Mouse (Mus musculus): ENCODE data around the gene 2900026A02Rik. TPM values are rescaled to one million over a fixed set of nuclear protein-coding genes. Genes with fewer than 3 reads are reported as not detected.

2900026A02Rik gene
- total and polyA plus RNA-seq, 3 experiments: not detected

- no peaks in the 10 kb centered on the region for H3K9me3 ChIP-seq (replicated peaks; ENCODE audit: insufficient read depth, low read length)
- H3K27ac ChIP-seq (ENCODE audit: control insufficient read depth, low read depth, low read length): no peak overlapping the region
- H3K27me3 ChIP-seq (ENCODE audit: control insufficient read depth in 1 of 2, insufficient read depth in 2 of 2, low read length in 2 of 2): no peaks in the 10 kb centered on the region
- H3K79me2 ChIP-seq (ENCODE audit: control insufficient read depth, insufficient read depth, low read length, poor library complexity): no peaks in the 10 kb centered on the region
- H3K4me1 ChIP-seq (ENCODE audit: control insufficient read depth in 1 of 2, insufficient read depth in 2 of 2, low read length in 2 of 2): no peaks in the 10 kb centered on the region
- H3K36me3 ChIP-seq (ENCODE audit: control insufficient read depth in 1 of 2, insufficient read depth in 2 of 2, low read length in 2 of 2): no peaks in the 10 kb centered on the region
- H3K4me3 ChIP-seq (ENCODE audit: control insufficient read depth in 1 of 2, insufficient read depth in 1 of 2, low read depth in 2 of 2, low read length in 2 of 2): no peak overlapping the region
- no peak overlapping the region for H3K9ac ChIP-seq (ENCODE audit: control insufficient read depth, low read depth, low read length, poor library complexity, severe bottlenecking)
- TF ChIP-seq ZNF384 (IDR thresholded peaks at IDR 0.05; ENCODE audit: low read depth, low read length) (no peak), POLR2AphosphoS5 (IDR thresholded peaks at IDR 0.05; ENCODE audit: borderline replicate concordance, low read depth, low read length) (no peak), GABPA (IDR thresholded peaks at IDR 0.05; ENCODE audit: low read depth, low read length) (no peak), USF2 (IDR thresholded peaks at IDR 0.05; ENCODE audit: borderline replicate concordance in 1 of 2, insufficient read depth in 1 of 2, low read depth in 1 of 2, low read length in 2 of 2) (no peak), POLR2A (IDR thresholded peaks at IDR 0.05; ENCODE audit: control insufficient read depth in 1 of 2, insufficient read depth in 1 of 2, low read depth in 1 of 2, low read length in 2 of 2, poor library complexity in 1 of 2) (no peak), NELFE (IDR thresholded peaks at IDR 0.05; ENCODE audit: low read depth, low read length) (no peak), TBP (IDR thresholded peaks at IDR 0.05; ENCODE audit: low read depth, low read length) (no peak), NRF1 (IDR thresholded peaks at IDR 0.05; ENCODE audit: insufficient read depth, low read depth, low read length, poor library complexity, severe bottlenecking) (no peak), TAL1 (IDR thresholded peaks at IDR 0.05; ENCODE audit: low read length) (no peak), CHD1 (IDR thresholded peaks at IDR 0.05; ENCODE audit: low read depth, low read length) (no peak), ZC3H11A (IDR thresholded peaks at IDR 0.05; ENCODE audit: low read depth, low read length) (no peak), ELF1 (IDR thresholded peaks at IDR 0.05; ENCODE audit: low read depth, low read length) (no peak), USF1 (IDR thresholded peaks at IDR 0.05; ENCODE audit: low read depth, low read length) (no peak)
- no peak for DNase-seq (ENCODE audit: low read depth, low spot score)
Measured at GRCm38 (mm10) chr5:113105035-113105434, 116.0 kb downstream of the 2900026A02Rik start.

GRCm38 (mm10) chr5:113102455-113102854 is 118.6 kb downstream of the 2900026A02Rik start:
- TF ChIP-seq MAX (IDR thresholded peaks at IDR 0.05; ENCODE audit: low read length): no peak
- no peak for TF ChIP-seq MAFK (IDR thresholded peaks at IDR 0.05; ENCODE audit: borderline replicate concordance, low read depth, low read length)
- TF ChIP-seq E2F4 (IDR thresholded peaks at IDR 0.05; ENCODE audit: borderline replicate concordance, low read depth, low read length): no peak
- TF ChIP-seq HCFC1 (IDR thresholded peaks at IDR 0.05; ENCODE audit: low read depth, low read length): no peak
- TF ChIP-seq ZC3H11A (IDR thresholded peaks at IDR 0.05; ENCODE audit: low read depth, low read length): no peak
- TF ChIP-seq ZNF384 (IDR thresholded peaks at IDR 0.05; ENCODE audit: low read depth, low read length): no peak
- TF ChIP-seq TAL1 (IDR thresholded peaks at IDR 0.05; ENCODE audit: low read length): no peak
- no peak for TF ChIP-seq SMC3 (IDR thresholded peaks at IDR 0.05; ENCODE audit: low read depth, low read length)
- no peak for TF ChIP-seq CTCF (IDR thresholded peaks at IDR 0.05 in 2 of 3, conservative IDR thresholded peaks at IDR 0.05 in 1 of 3; ENCODE audit: control insufficient read depth in 1 of 3, insufficient read depth in 1 of 3, low read depth in 2 of 3, low read length in 3 of 3, poor library complexity in 1 of 3, severe bottlenecking in 1 of 3)
- no peak for TF ChIP-seq MEF2A (IDR thresholded peaks at IDR 0.05; ENCODE audit: extremely low read depth, insufficient replicate concordance, low read depth, low read length, poor library complexity, severe bottlenecking)
- Histone ChIP-seq H3K79me2 (ENCODE audit: control insufficient read depth, insufficient read depth, low read length, poor library complexity) (no peaks in the 10 kb centered on the region), H3K9ac (ENCODE audit: control insufficient read depth, low read depth, low read length, poor library complexity, severe bottlenecking) (no peak overlapping the region), H3K36me3 (ENCODE audit: control insufficient read depth in 1 of 2, insufficient read depth in 2 of 2, low read length in 2 of 2) (no peaks in the 10 kb centered on the region), H3K27ac (ENCODE audit: control insufficient read depth, low read depth, low read length) (no peak overlapping the region), H3K4me1 (ENCODE audit: control insufficient read depth in 1 of 2, insufficient read depth in 2 of 2, low read length in 2 of 2) (no peaks in the 10 kb centered on the region), H3K9me3 (replicated peaks; ENCODE audit: insufficient read depth, low read length) (no peaks in the 10 kb centered on the region), H3K27me3 (ENCODE audit: control insufficient read depth in 1 of 2, insufficient read depth in 2 of 2, low read length in 2 of 2) (no peaks in the 10 kb centered on the region), H3K4me3 (ENCODE audit: control insufficient read depth in 1 of 2, insufficient read depth in 1 of 2, low read depth in 2 of 2, low read length in 2 of 2) (no peak overlapping the region)
- DNase-seq (ENCODE audit: low read depth, low spot score): no peak
